In genomic region chr4:138252231-138252630, GRCm38 (mm10) we compare ENCODE assay signal across 8 mouse cellular contexts. TPM values are rescaled to one million over a fixed set of nuclear protein-coding genes. Genes with fewer than 3 reads are reported as not detected.
A peak's percentile ranks its signal among the peaks of the same experiment; 100 is the strongest.
DNase-seq lines count a peak whose midpoint lies in the region; ATAC-seq and TF ChIP-seq lines count a peak whose summit lies in the region.

No protein-coding gene starts in this region.

- TF ChIP-seq CTCF in layer of hippocampus, adult 2 months (conservative IDR thresholded peaks at IDR 0.05), result no peak
- TF ChIP-seq CTCF in midbrain, postnatal 0 days (IDR thresholded peaks at IDR 0.05), result no peak

- peaks cover 40% of the 10 kb centered on the region for H3K4me1 ChIP-seq in forebrain, embryonic 10.5 days
- peaks cover 30% of the 10 kb centered on the region for H3K4me1 ChIP-seq in intestine, embryonic 16.5 days (ENCODE audit: control insufficient read depth, insufficient read depth, low read length)
- peaks cover 15% of the 10 kb centered on the region for H3K4me1 ChIP-seq in midbrain, postnatal 0 days (ENCODE audit: insufficient read depth, low read length)

- peak overlapping the region; percentile 93 for H3K27ac ChIP-seq in layer of hippocampus, adult 2 months
- H3K27ac ChIP-seq in forebrain, embryonic 10.5 days, result peak overlapping the region; percentile 42; the same call in 1 of the 2 replicates
- no peak overlapping the region for H3K27ac ChIP-seq in intestine, embryonic 16.5 days (ENCODE audit: low read length)
- H3K27ac ChIP-seq in midbrain, postnatal 0 days (ENCODE audit: low read depth, low read length), result no peak overlapping the region

- H3K4me2 ChIP-seq in intestine, embryonic 16.5 days (ENCODE audit: low read depth, low read length), result peak overlapping the region; percentile 56
- peak overlapping the region; percentile 81 for H3K4me2 ChIP-seq in midbrain, postnatal 0 days (ENCODE audit: low read depth, low read length, poor library complexity, severe bottlenecking)

- H3K36me3 ChIP-seq in forebrain, embryonic 10.5 days (replicated peaks), result peaks cover 9% of the 10 kb centered on the region
- no peaks in the 10 kb centered on the region for H3K36me3 ChIP-seq in intestine, embryonic 16.5 days (ENCODE audit: control insufficient read depth, insufficient read depth, low read length)
- 0 out of 2 replicates have a peak, but pooled peaks cover 7% of the 10 kb centered on the region for H3K36me3 ChIP-seq in midbrain, postnatal 0 days (ENCODE audit: insufficient read depth, low read length)

- no peak for ATAC-seq in intestine, embryonic 16.5 days
- ATAC-seq in midbrain, postnatal 0 days (ENCODE audit: low FRiP score), result no peak

- no peaks in the 10 kb centered on the region for H3K9me3 ChIP-seq in forebrain, embryonic 10.5 days
- no peaks in the 10 kb centered on the region for H3K9me3 ChIP-seq in intestine, embryonic 16.5 days (ENCODE audit: control insufficient read depth, low read length)
- H3K9me3 ChIP-seq in midbrain, postnatal 0 days (ENCODE audit: low read length), result no peaks in the 10 kb centered on the region

- peak overlapping the region; percentile 84 for H3K4me3 ChIP-seq in layer of hippocampus, adult 2 months
- peak overlapping the region; percentile 68 for H3K4me3 ChIP-seq in forebrain, embryonic 10.5 days
- peak overlapping the region; percentile 32; the same call in 1 of the 2 replicates for H3K4me3 ChIP-seq in intestine, embryonic 16.5 days (ENCODE audit: low read length)
- peak overlapping the region; percentile 61 for H3K4me3 ChIP-seq in midbrain, postnatal 0 days (ENCODE audit: low read depth, low read length)

- no peak for DNase-seq in layer of hippocampus, adult 2 months (ENCODE audit: low spot score in 2 of 2)
- no peak for DNase-seq in layer of hippocampus, postnatal 10 days (ENCODE audit: low spot score in 2 of 2)
- no peak for DNase-seq in forebrain, embryonic 10.5 days (ENCODE audit: extremely low spot score, low spot score)
- no peak for DNase-seq in midbrain, postnatal 0 days (ENCODE audit: low spot score)
- DNase-seq in Muller cell, postnatal 12 days (ENCODE audit: inconsistent ontology term), result no peak
- no peak for DNase-seq in thymus, postnatal 25 days
- DNase-seq in c-Kit-positive CD71-positive TER-119-positive erythroid progenitor cells, embryonic 14.5 days (ENCODE audit: low spot score), result no peak

- 11% methylated on average over 5 of the region's 5 CpGs for WGBS in forebrain, embryonic 10.5 days
- 40% methylated on average over 5 of the region's 5 CpGs for WGBS in intestine, embryonic 16.5 days
- WGBS in midbrain, postnatal 0 days, result 23% methylated on average over 5 of the region's 5 CpGs

- peaks cover 100% of the 10 kb centered on the region for H3K27me3 ChIP-seq in forebrain, embryonic 10.5 days (ENCODE audit: poor library complexity, severe bottlenecking)
- H3K27me3 ChIP-seq in intestine, embryonic 16.5 days (replicated peaks; ENCODE audit: control insufficient read depth, insufficient read depth, low read length), result peaks cover 8% of the 10 kb centered on the region; the same call in 1 of the 2 replicates
- no peaks in the 10 kb centered on the region for H3K27me3 ChIP-seq in midbrain, postnatal 0 days (ENCODE audit: insufficient read depth, low read length)

- no peak overlapping the region for H3K9ac ChIP-seq in intestine, embryonic 16.5 days (ENCODE audit: low read depth, low read length)
- H3K9ac ChIP-seq in midbrain, postnatal 0 days (replicated peaks; ENCODE audit: low read length, poor library complexity, severe bottlenecking), result 0 out of 2 replicates have a peak overlapping the region, but pooled peaks have one; percentile 70

RNA-seq across cellular contexts. Expression of gene Kif17, which starts 2.0 kb away (rescaled TPM):
- total RNA-seq in layer of hippocampus, adult 2 months (2021), result 10 to 100 TPM; 22.0 to 22.3 TPM
- 10 to 100 TPM; 12.5 to 12.7 TPM for total RNA-seq in layer of hippocampus, postnatal 10 days (2021)
- polyA plus RNA-seq in forebrain, embryonic 10.5 days (2016; fragmentation: Nextera tagmentation; extraction: Ambion mirVana), result 0.25 and 0.39 TPM in 2 replicates
- polyA plus RNA-seq in intestine, embryonic 16.5 days (2015; fragmentation: Nextera tagmentation; extraction: Ambion mirVana), result 1.0 and 1.3 TPM in 2 replicates
- total RNA-seq in midbrain, postnatal 0 days (2014; rRNA removed), result 3.3 and 5.0 TPM in 2 replicates
- 6.0 and 6.3 TPM in 2 replicates for polyA plus RNA-seq in midbrain, postnatal 0 days (2015; fragmentation: Nextera tagmentation; extraction: Ambion mirVana)

RNA-seq across cellular contexts. Expression of gene Sh2d5, which starts 2.0 kb away (rescaled TPM):
- total RNA-seq in layer of hippocampus, adult 2 months (2021), result 10 to 100 TPM; 49.1 to 52.7 TPM
- total RNA-seq in layer of hippocampus, postnatal 10 days (2021), result 10 to 100 TPM; 19.1 to 21.5 TPM
- polyA plus RNA-seq in forebrain, embryonic 10.5 days (2016; fragmentation: Nextera tagmentation; extraction: Ambion mirVana), result 0.23 and 0.47 TPM in 2 replicates
- polyA plus RNA-seq in intestine, embryonic 16.5 days (2015; fragmentation: Nextera tagmentation; extraction: Ambion mirVana), result 0.50 and 0.54 TPM in 2 replicates
- 23.8 and 29.8 TPM in 2 replicates for total RNA-seq in midbrain, postnatal 0 days (2014; rRNA removed)
- 18.4 and 19.2 TPM in 2 replicates for polyA plus RNA-seq in midbrain, postnatal 0 days (2015; fragmentation: Nextera tagmentation; extraction: Ambion mirVana)

RNA-seq across cellular contexts. Expression of gene Hp1bp3, which starts 36.1 kb away (rescaled TPM):
- total RNA-seq in layer of hippocampus, adult 2 months (2021), result 100 to 1,000 TPM; 178 to 183 TPM
- total RNA-seq in layer of hippocampus, postnatal 10 days (2021), result 100 to 1,000 TPM; 158 to 161 TPM
- 147 and 152 TPM in 2 replicates for polyA plus RNA-seq in forebrain, embryonic 10.5 days (2016; fragmentation: Nextera tagmentation; extraction: Ambion mirVana)
- 108 and 113 TPM in 2 replicates for polyA plus RNA-seq in intestine, embryonic 16.5 days (2015; fragmentation: Nextera tagmentation; extraction: Ambion mirVana)
- 165 and 177 TPM in 2 replicates for total RNA-seq in midbrain, postnatal 0 days (2014; rRNA removed)
- polyA plus RNA-seq in midbrain, postnatal 0 days (2015; fragmentation: Nextera tagmentation; extraction: Ambion mirVana), result 175 and 200 TPM in 2 replicates

RNA-seq across cellular contexts. Expression of gene Ddost, which starts 52.3 kb away (rescaled TPM):
- 10 to 100 TPM; 93.1 to 93.5 TPM for total RNA-seq in layer of hippocampus, adult 2 months (2021)
- total RNA-seq in layer of hippocampus, postnatal 10 days (2021), result 100 to 1,000 TPM; 106 to 108 TPM
- polyA plus RNA-seq in forebrain, embryonic 10.5 days (2016; fragmentation: Nextera tagmentation; extraction: Ambion mirVana), result 279 and 281 TPM in 2 replicates
- 415 and 427 TPM in 2 replicates for polyA plus RNA-seq in intestine, embryonic 16.5 days (2015; fragmentation: Nextera tagmentation; extraction: Ambion mirVana)
- 203 and 215 TPM in 2 replicates for total RNA-seq in midbrain, postnatal 0 days (2014; rRNA removed)
- polyA plus RNA-seq in midbrain, postnatal 0 days (2015; fragmentation: Nextera tagmentation; extraction: Ambion mirVana), result 207 and 220 TPM in 2 replicates

Comparison
In these comparisons a context has a peak if more than half of its experiments do, and no peak if none do; other contexts are left out.
1. H3K27ac ChIP-seq: peak in layer of hippocampus, adult 2 months (single experiment) and forebrain, embryonic 10.5 days (single experiment); none in intestine, embryonic 16.5 days (single experiment) and midbrain, postnatal 0 days (single experiment).
2. H3K4me3 ChIP-seq: peak in every context shown above with its lines; median percentile 84 in layer of hippocampus, adult 2 months; 68 in forebrain, embryonic 10.5 days; 61 in midbrain, postnatal 0 days; 32 in intestine, embryonic 16.5 days.